Mouse (Mus musculus) neural tube, embryonic 13.5 days (tissue): ENCODE data around the gene Tep1. TPM values are rescaled to one million over a fixed set of nuclear protein-coding genes. Genes with fewer than 3 reads are reported as not detected.
"Not testable (repeated sequence)": the region's sequence is repeated elsewhere in the genome, so short reads cannot be mapped to it uniquely, and the experiment has no call there.

Experiments used
- ATAC-seq: fragments of 200-750 bp; cut with Nextera tagmentation; 2 replicates; pipeline ENCODE4 v1.8.0; 2017; ENCODE audit warnings: low read depth, mild to moderate bottlenecking, moderate TSS enrichment, moderate library complexity
- H3K27ac ChIP-seq: fragments of 300-500 bp; sonication (generic); replicated peaks from 2 replicates; pipeline ENCODE4 v1.5.1; 2015; ENCODE audit warnings: moderate library complexity, mild to moderate bottlenecking, inconsistent platforms
- H3K27me3 ChIP-seq: fragments of 300-500 bp; sonication (generic); 2 replicates; pipeline ENCODE4 v1.6.1; 2015; ENCODE audit warnings: mild to moderate bottlenecking, inconsistent platforms
- H3K36me3 ChIP-seq: fragments of 300-500 bp; sonication (generic); 2 replicates; pipeline ENCODE4 v1.6.1; 2015; ENCODE audit warnings: mild to moderate bottlenecking, inconsistent platforms
- H3K4me1 ChIP-seq: fragments of 300-500 bp; sonication (generic); replicated peaks from 2 replicates; pipeline ENCODE4 v1.6.1; 2015; ENCODE audit warnings: inconsistent platforms
- H3K4me2 ChIP-seq: fragments of 300-500 bp; sonication (generic); 2 replicates; pipeline ENCODE4 v1.6.1; 2015; ENCODE audit warnings: inconsistent platforms, mild to moderate bottlenecking, moderate library complexity
- H3K4me3 ChIP-seq: fragments of 300-500 bp; sonication (generic); 2 replicates; pipeline ENCODE4 v1.5.1; 2015; ENCODE audit warnings: mild to moderate bottlenecking, inconsistent platforms
- H3K9ac ChIP-seq: fragments of 300-500 bp; sonication (generic); 2 replicates; pipeline ENCODE4 v1.6.1; 2015; ENCODE audit warnings: moderate library complexity, mild to moderate bottlenecking, inconsistent platforms
- H3K9me3 ChIP-seq: fragments of 300-500 bp; sonication (generic); 2 replicates; pipeline ENCODE4 v1.6.1; 2016; ENCODE audit warnings: inconsistent platforms
- WGBS: fragments of 180-500 bp; shearing (Covaris S2); methylation state at CpG from one replicate; pipeline ENCODE4 v1.1.7; 2015; 5-methylcytosine and 5-hydroxymethylcytosine counted together
- polyA plus RNA-seq: library from polyadenylated mRNA; unstranded; fragments of >200 nt; fragmentation: Nextera tagmentation; extraction: Ambion mirVana; gene quantifications from 2 replicates; pipeline ENCODE4 v1.2.1, GENCODE M21; 2015

Gene Tep1
- polyA plus RNA-seq = 3.2 and 3.4 TPM in 2 replicates

GRCm38 (mm10) chr14:50869889-50870804 is at the start of gene Tep1:
TSS of gene Tep1 (minus strand) at chr14:50870560.
- Histone ChIP-seq H3K9ac (peak within 1 kb of the TSS; percentile 74), H3K4me3 (peak within 1 kb of the TSS; percentile 55), H3K27ac (peak within 1 kb of the TSS; percentile 68), H3K36me3 (no peaks in the 10 kb centered on the region), H3K9me3 (no peaks in the 10 kb centered on the region), H3K4me1 (peaks cover 6% of the 10 kb centered on the region), H3K27me3 (no peaks in the 10 kb centered on the region), H3K4me2 (peak within 1 kb of the TSS; percentile 72)
- ATAC-seq = peak; percentile 93
- 8% methylated on average over 32 of the region's 32 CpGs for WGBS

- Histone ChIP-seq H3K9me3 (no peaks in the 10 kb centered on the region), H3K9ac (no peak overlapping the region), H3K4me2 (no peak overlapping the region), H3K36me3 (peaks cover 51% of the 10 kb centered on the region), H3K27me3 (no peaks in the 10 kb centered on the region), H3K4me1 (no peaks in the 10 kb centered on the region), H3K27ac (no peak overlapping the region), H3K4me3 (no peak overlapping the region)
- WGBS = 63% methylated on average over 3 of the region's 3 CpGs
- no peak for ATAC-seq
These were observed 41.0 kb upstream of the Tep1 start for GRCm38 (mm10) chr14:50911356-50911755.

- H3K4me3 ChIP-seq = no peak overlapping the region
- H3K4me1 ChIP-seq = peaks cover 8% of the 10 kb centered on the region
- H3K27me3 ChIP-seq = no peaks in the 10 kb centered on the region
- H3K9me3 ChIP-seq = no peaks in the 10 kb centered on the region
- ATAC-seq = no peak
- WGBS = 82% methylated on average over 4 of the region's 4 CpGs
- peaks cover 21% of the 10 kb centered on the region for H3K36me3 ChIP-seq
- H3K4me2 ChIP-seq = no peak overlapping the region
- H3K9ac ChIP-seq = no peak overlapping the region
- H3K27ac ChIP-seq = no peak overlapping the region
These were observed 37.8 kb upstream of the Tep1 start for GRCm38 (mm10) chr14:50908126-50908525.

- not testable (repeated sequence) for H3K9ac ChIP-seq, H3K4me3 ChIP-seq, H3K27me3 ChIP-seq, H3K4me2 ChIP-seq, H3K27ac ChIP-seq, H3K9me3 ChIP-seq, ATAC-seq, H3K4me1 ChIP-seq, H3K36me3 ChIP-seq
These were observed 35.0 kb upstream of the Tep1 start for GRCm38 (mm10) chr14:50905327-50905726.

- 84% methylated on average over 4 of the region's 4 CpGs for WGBS
- Histone ChIP-seq H3K9me3 (no peaks in the 10 kb centered on the region), H3K27ac (no peak overlapping the region), H3K36me3 (no peaks in the 10 kb centered on the region), H3K27me3 (no peaks in the 10 kb centered on the region), H3K4me2 (no peak overlapping the region), H3K9ac (no peak overlapping the region), H3K4me3 (no peak overlapping the region), H3K4me1 (peaks cover 8% of the 10 kb centered on the region)
- ATAC-seq = no peak
These were observed 34.4 kb upstream of the Tep1 start for GRCm38 (mm10) chr14:50904828-50905129.

- H3K4me2 ChIP-seq = peak overlapping the region; percentile 64
- peak overlapping the region; percentile 41 for H3K4me3 ChIP-seq
- peak; percentile 89 for ATAC-seq
- WGBS = 4% methylated on average over 26 of the region's 26 CpGs
- H3K27me3 ChIP-seq = no peaks in the 10 kb centered on the region
- no peaks in the 10 kb centered on the region for H3K36me3 ChIP-seq
- H3K4me1 ChIP-seq = peaks cover 8% of the 10 kb centered on the region
- peak overlapping the region; percentile 61 for H3K9ac ChIP-seq
- H3K27ac ChIP-seq = no peak overlapping the region; the same call in 1 of the 2 replicates
- H3K9me3 ChIP-seq = no peaks in the 10 kb centered on the region
These were observed 33.8 kb upstream of the Tep1 start for GRCm38 (mm10) chr14:50903973-50904827.

GRCm38 (mm10) chr14:50897992-50898391 is 27.6 kb upstream of the Tep1 start:
- H3K27me3 ChIP-seq = peaks cover 10% of the 10 kb centered on the region; the same call in 1 of the 2 replicates
- peaks cover 16% of the 10 kb centered on the region for H3K4me1 ChIP-seq
- H3K36me3 ChIP-seq, ATAC-seq, H3K9ac ChIP-seq, H3K27ac ChIP-seq, H3K9me3 ChIP-seq, H3K4me3 ChIP-seq, H3K4me2 ChIP-seq: not testable (repeated sequence)
- WGBS = 93% methylated on average over 2 of the region's 2 CpGs

GRCm38 (mm10) chr14:50897374-50897765 is 27.0 kb upstream of the Tep1 start, which contains the start of gene Klhl33:
TSS of gene Klhl33 (minus strand) at chr14:50897507.
- Histone ChIP-seq H3K36me3 (no peaks in the 10 kb centered on the region), H3K4me2 (peak within 1 kb of the TSS; percentile 91), H3K4me1 (peaks cover 16% of the 10 kb centered on the region), H3K27me3 (peaks cover 10% of the 10 kb centered on the region; the same call in 1 of the 2 replicates), H3K9me3 (no peaks in the 10 kb centered on the region), H3K9ac (peak within 1 kb of the TSS; percentile 76), H3K27ac (0 out of 2 replicates have a peak within 1 kb of the TSS, but pooled peaks have one; percentile 23), H3K4me3 (peak within 1 kb of the TSS; percentile 52)
- WGBS = 49% methylated on average over 7 of the region's 7 CpGs
- ATAC-seq = 0 out of 2 replicates have a peak, but pooled peaks have one; percentile 15

- Histone ChIP-seq H3K9ac (peak overlapping the region; percentile 76), H3K4me2 (peak overlapping the region; percentile 91), H3K27ac (0 out of 2 replicates have a peak overlapping the region, but pooled peaks have one; percentile 23), H3K36me3 (no peaks in the 10 kb centered on the region), H3K4me3 (peak overlapping the region; percentile 52), H3K27me3 (peaks cover 10% of the 10 kb centered on the region; the same call in 1 of the 2 replicates), H3K4me1 (peaks cover 16% of the 10 kb centered on the region), H3K9me3 (no peaks in the 10 kb centered on the region)
- peak; percentile 91 for ATAC-seq
- WGBS = 20% methylated on average over 23 of the region's 23 CpGs
These were observed 26.5 kb upstream of the Tep1 start for GRCm38 (mm10) chr14:50896747-50897373.

GRCm38 (mm10) chr14:50895985-50896746 is 25.8 kb upstream of the Tep1 start:
- WGBS = 19% methylated on average over 19 of the region's 19 CpGs
- peaks cover 16% of the 10 kb centered on the region for H3K4me1 ChIP-seq
- 0 out of 2 replicates have a peak overlapping the region, but pooled peaks have one; percentile 23 for H3K27ac ChIP-seq

GRCm38 (mm10) chr14:50895407-50895806 is 25.0 kb upstream of the Tep1 start:
- no peak for ATAC-seq
- no peaks in the 10 kb centered on the region for H3K36me3 ChIP-seq
- H3K4me1 ChIP-seq = peaks cover 16% of the 10 kb centered on the region
- H3K9ac ChIP-seq = no peak overlapping the region
- peaks cover 10% of the 10 kb centered on the region; the same call in 1 of the 2 replicates for H3K27me3 ChIP-seq
- no peak overlapping the region for H3K27ac ChIP-seq
- no peak overlapping the region for H3K4me3 ChIP-seq
- no peak overlapping the region for H3K4me2 ChIP-seq
- no peaks in the 10 kb centered on the region for H3K9me3 ChIP-seq

More at GRCm38 (mm10) chr14:50895985-50896746, 25.8 kb upstream of the Tep1 start:
- H3K9me3 ChIP-seq = no peaks in the 10 kb centered on the region
- H3K27me3 ChIP-seq = peaks cover 10% of the 10 kb centered on the region; the same call in 1 of the 2 replicates
- peak; percentile 70 for ATAC-seq
- peak overlapping the region; percentile 52 for H3K4me3 ChIP-seq
- H3K4me2 ChIP-seq = peak overlapping the region; percentile 91
- H3K9ac ChIP-seq = peak overlapping the region; percentile 76
- no peaks in the 10 kb centered on the region for H3K36me3 ChIP-seq
